Mouse (Mus musculus): ENCODE results near the gene Faap100. TPM values are rescaled to one million over a fixed set of nuclear protein-coding genes. Genes with fewer than 3 reads are reported as not detected.

Faap100 gene
- polyA plus RNA-seq, 1 experiment from 2014 or later, result 32.3 TPM

DNA sequence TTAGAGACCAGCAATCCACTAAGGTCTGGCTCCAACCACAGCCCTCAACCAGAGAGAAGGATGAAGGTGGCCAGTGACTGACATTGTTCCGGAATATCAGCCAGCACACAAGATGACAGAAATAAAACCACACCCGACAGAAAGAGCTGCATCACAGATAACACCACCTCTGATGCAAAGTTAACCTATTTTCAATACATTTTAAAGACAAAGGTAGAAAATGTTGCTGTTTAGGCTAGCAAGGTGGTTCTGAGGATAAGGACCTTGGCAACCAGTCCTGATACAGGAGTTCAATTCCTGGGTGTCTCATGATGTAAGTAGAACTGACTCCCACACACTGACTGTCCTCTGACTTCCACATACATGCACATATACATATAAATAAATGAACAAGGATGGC is 20.8 kb upstream of the Faap100 start:
- H3K4me3 ChIP-seq, result no peak overlapping the region
- peaks cover 76% of the 10 kb centered on the region for H3K36me3 ChIP-seq
- no peak overlapping the region for H3K9ac ChIP-seq
- 80% methylated on average over 2 of the region's 2 CpGs for WGBS
- ATAC-seq (ENCODE audit: insufficient number of reproducible peaks, low FRiP score), result no peak
- H3K4me1 ChIP-seq (replicated peaks), result no peaks in the 10 kb centered on the region
- no peaks in the 10 kb centered on the region for H3K9me3 ChIP-seq (replicated peaks)
- H3K27ac ChIP-seq (ENCODE audit: poor library complexity, severe bottlenecking), result no peak overlapping the region
- H3K27me3 ChIP-seq (replicated peaks), result no peaks in the 10 kb centered on the region
- no peak overlapping the region for H3K4me2 ChIP-seq

DNA sequence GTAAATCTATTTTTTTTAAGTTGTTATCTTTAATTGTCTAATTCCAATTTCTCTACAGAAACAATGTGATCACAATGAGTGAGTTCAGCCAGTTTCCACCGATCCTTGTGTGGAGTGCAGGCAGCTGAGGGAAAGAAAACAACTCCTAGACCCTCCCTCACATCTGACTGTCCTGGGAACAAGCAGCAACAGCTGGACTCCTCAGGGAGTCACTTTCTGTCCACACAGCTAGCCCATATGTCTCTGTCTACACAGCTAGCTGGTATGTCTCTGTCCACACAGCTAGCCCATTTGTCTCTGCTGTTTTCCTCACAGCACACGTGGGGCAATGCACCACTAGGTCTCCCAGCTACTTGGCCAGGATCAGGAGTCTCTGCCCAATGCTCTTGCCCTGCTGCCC is 19.0 kb upstream of the Faap100 start:
- Histone ChIP-seq H3K27ac (ENCODE audit: poor library complexity, severe bottlenecking) (no peak overlapping the region), H3K4me1 (replicated peaks) (no peaks in the 10 kb centered on the region), H3K27me3 (replicated peaks) (no peaks in the 10 kb centered on the region), H3K36me3 (peaks cover 77% of the 10 kb centered on the region), H3K4me3 (no peak overlapping the region), H3K9me3 (replicated peaks) (no peaks in the 10 kb centered on the region), H3K9ac (no peak overlapping the region), H3K4me2 (no peak overlapping the region)
- WGBS, result 86% methylated on average over 2 of the region's 2 CpGs
- ATAC-seq (ENCODE audit: insufficient number of reproducible peaks, low FRiP score), result no peak

DNA sequence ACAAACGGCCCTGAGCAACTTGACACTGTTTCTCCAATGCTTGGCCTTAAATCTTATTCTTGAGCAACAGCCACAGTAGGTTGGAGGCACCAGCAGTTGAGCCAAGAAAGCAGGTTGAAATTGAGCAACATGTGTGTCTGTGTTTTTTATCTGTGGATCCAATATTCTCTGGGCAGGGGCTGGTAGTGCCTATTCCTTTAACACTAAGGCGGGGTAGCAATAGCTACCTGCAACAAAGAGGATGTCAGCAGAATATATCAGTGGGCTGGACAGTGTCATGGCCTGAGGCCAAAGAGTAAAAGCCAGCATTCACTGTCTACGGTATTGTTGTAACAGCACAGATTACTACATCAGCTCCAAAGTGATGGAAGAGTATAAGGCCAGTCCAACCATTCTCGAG is 17.1 kb upstream of the Faap100 start:
- Histone ChIP-seq H3K4me2 (no peak overlapping the region), H3K27me3 (replicated peaks) (no peaks in the 10 kb centered on the region), H3K36me3 (peaks cover 70% of the 10 kb centered on the region), H3K4me1 (replicated peaks) (no peaks in the 10 kb centered on the region), H3K9me3 (replicated peaks) (no peaks in the 10 kb centered on the region), H3K9ac (no peak overlapping the region), H3K27ac (ENCODE audit: poor library complexity, severe bottlenecking) (no peak overlapping the region), H3K4me3 (no peak overlapping the region)
- 80% methylated on average over 4 of the region's 4 CpGs for WGBS
- no peak for ATAC-seq (ENCODE audit: insufficient number of reproducible peaks, low FRiP score)

DNA sequence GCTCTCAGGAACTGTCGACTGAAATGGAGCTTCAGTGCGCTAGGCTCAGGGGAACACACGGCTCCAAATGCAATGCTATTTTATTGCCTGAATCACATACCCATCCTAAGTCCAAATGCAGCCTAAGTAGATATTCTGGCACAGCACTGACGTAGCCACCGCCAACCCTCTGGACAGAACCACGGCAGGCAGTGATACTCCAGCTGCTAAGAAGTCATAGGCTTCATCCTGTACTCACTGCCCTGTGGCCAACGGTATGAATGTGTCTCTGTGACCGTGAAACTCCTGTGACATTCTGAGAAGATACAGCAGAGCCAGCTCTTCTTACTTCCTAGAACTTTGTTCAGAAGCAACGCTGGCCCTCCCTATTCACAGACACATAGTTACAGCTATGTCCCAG is 10.0 kb upstream of the Faap100 start:
- Histone ChIP-seq H3K9ac (no peak overlapping the region), H3K4me1 (replicated peaks) (peaks cover 40% of the 10 kb centered on the region), H3K4me3 (no peak overlapping the region), H3K4me2 (no peak overlapping the region), H3K27ac (ENCODE audit: poor library complexity, severe bottlenecking) (peak overlapping the region; percentile 68), H3K9me3 (replicated peaks) (no peaks in the 10 kb centered on the region), H3K36me3 (peaks cover 65% of the 10 kb centered on the region), H3K27me3 (replicated peaks) (no peaks in the 10 kb centered on the region)
- no peak for ATAC-seq (ENCODE audit: insufficient number of reproducible peaks, low FRiP score)
- whole genome bisulfite sequencing, result 86% methylated on average over 9 of the region's 9 CpGs

DNA sequence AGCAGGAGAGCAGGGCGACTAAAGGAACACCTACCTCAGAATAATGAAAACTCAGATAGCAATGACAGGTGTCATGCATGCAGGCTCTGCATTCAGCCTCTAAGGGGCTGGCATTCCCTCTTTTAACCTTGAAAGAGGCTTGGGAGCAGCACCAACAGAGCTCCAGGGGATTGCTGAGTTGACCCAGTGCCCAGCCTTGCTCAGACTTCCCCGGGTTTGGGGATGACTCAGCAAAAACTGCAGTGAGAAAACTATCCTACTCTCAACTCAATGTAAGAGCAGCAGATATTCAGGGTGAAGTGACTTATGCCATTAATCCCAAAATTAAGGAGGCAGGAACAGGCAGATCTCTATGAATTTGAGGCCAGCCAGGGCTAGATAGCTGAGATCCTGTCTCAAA is 8.6 kb upstream of the Faap100 start:
- WGBS, result 50% methylated on average over 2 of the region's 2 CpGs
- H3K9me3 ChIP-seq (replicated peaks), result no peaks in the 10 kb centered on the region
- H3K27me3 ChIP-seq (replicated peaks), result no peaks in the 10 kb centered on the region
- peaks cover 65% of the 10 kb centered on the region for H3K36me3 ChIP-seq
- no peak for ATAC-seq (ENCODE audit: insufficient number of reproducible peaks, low FRiP score)
- no peak overlapping the region for H3K4me2 ChIP-seq
- no peak overlapping the region for H3K9ac ChIP-seq
- peaks cover 49% of the 10 kb centered on the region for H3K4me1 ChIP-seq (replicated peaks)
- no peak overlapping the region for H3K4me3 ChIP-seq
- H3K27ac ChIP-seq (ENCODE audit: poor library complexity, severe bottlenecking), result peak overlapping the region; percentile 98

DNA sequence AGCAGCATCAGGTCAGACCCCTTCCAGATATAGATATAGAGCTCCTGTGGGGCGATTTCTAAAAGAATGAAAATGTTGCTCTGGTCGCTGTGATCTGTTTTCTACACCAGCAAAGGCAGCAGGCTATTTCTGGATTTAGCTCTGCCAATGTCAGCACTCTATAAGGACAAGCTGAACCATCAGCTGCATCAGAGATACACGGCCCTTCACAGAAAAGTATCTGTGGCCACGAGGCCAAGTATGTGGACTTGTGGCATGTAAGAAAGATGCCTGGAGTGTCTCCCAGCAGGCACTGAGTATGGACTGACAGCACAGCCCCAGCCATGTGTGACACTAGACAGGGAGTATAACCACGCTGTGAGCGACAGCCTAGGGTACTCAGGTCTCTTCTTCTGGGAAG is 8.1 kb upstream of the Faap100 start:
- H3K27me3 ChIP-seq (replicated peaks), result no peaks in the 10 kb centered on the region
- no peak overlapping the region for H3K9ac ChIP-seq
- peaks cover 66% of the 10 kb centered on the region for H3K36me3 ChIP-seq
- peak; percentile 51; the same call in 1 of the 2 replicates for ATAC-seq (ENCODE audit: insufficient number of reproducible peaks, low FRiP score)
- H3K4me1 ChIP-seq (replicated peaks), result peaks cover 54% of the 10 kb centered on the region
- 53% methylated on average over 6 of the region's 6 CpGs for WGBS
- H3K9me3 ChIP-seq (replicated peaks), result no peaks in the 10 kb centered on the region
- H3K27ac ChIP-seq (ENCODE audit: poor library complexity, severe bottlenecking), result peak overlapping the region; percentile 98
- peak overlapping the region; percentile 29; the same call in 1 of the 2 replicates for H3K4me2 ChIP-seq
- no peak overlapping the region for H3K4me3 ChIP-seq

DNA sequence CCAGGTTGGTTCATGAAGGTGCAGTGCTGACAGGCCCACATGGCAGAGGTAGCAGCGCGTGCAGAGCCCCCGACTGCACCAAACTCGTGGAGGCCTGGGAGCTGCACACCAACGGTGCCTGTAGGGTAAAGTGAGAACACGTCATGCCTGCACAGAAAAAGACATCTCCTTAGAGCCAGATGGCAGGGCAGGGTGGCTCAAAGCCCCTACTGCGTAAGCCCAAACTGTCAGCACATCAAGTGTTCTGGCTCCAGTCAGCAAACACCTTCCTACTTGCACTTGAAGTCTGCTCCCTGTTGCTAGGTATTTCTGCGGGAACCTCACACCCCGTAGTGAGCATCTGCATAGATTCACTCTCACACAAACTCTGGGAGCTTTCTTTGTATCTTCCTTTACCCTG is 3.9 kb upstream of the Faap100 start:
- no peaks in the 10 kb centered on the region for H3K27me3 ChIP-seq (replicated peaks)
- no peak overlapping the region for H3K4me2 ChIP-seq
- peaks cover 67% of the 10 kb centered on the region for H3K4me1 ChIP-seq (replicated peaks)
- peaks cover 63% of the 10 kb centered on the region for H3K36me3 ChIP-seq
- H3K4me3 ChIP-seq, result no peak overlapping the region
- peak overlapping the region; percentile 44; the same call in 1 of the 2 replicates for H3K9ac ChIP-seq
- WGBS, result 56% methylated on average over 9 of the region's 9 CpGs
- H3K9me3 ChIP-seq (replicated peaks), result no peaks in the 10 kb centered on the region
- H3K27ac ChIP-seq (ENCODE audit: poor library complexity, severe bottlenecking), result peak overlapping the region; percentile 93
- ATAC-seq (ENCODE audit: insufficient number of reproducible peaks, low FRiP score), result 0 out of 2 replicates have a peak, but pooled peaks have one; percentile 14

DNA sequence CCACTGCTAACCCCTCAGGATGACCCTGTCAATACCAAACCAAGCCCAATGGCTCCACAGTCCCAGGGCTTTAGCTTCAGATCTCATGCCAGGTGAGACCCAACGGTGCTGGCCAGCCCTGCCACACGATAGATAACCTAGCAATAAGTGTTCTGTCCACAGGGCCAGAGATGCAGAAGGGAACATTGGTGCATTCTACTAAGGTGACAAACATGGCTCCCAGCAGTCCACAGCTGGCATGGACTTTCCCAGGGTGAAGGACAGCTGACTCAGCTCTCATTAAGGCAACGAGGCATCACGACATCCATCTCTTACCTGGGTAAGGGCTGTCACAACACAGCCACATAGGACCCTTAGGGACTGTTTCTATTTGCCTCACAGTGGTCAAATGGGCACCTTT is 2.6 kb upstream of the Faap100 start:
- Histone ChIP-seq H3K4me2 (no peak overlapping the region), H3K27ac (ENCODE audit: poor library complexity, severe bottlenecking) (peak overlapping the region; percentile 93; the same call in 1 of the 2 replicates), H3K9ac (no peak overlapping the region; the same call in 1 of the 2 replicates), H3K9me3 (replicated peaks) (no peaks in the 10 kb centered on the region), H3K4me1 (replicated peaks) (peaks cover 66% of the 10 kb centered on the region), H3K36me3 (peaks cover 75% of the 10 kb centered on the region), H3K27me3 (replicated peaks) (no peaks in the 10 kb centered on the region), H3K4me3 (no peak overlapping the region)
- no peak for ATAC-seq (ENCODE audit: insufficient number of reproducible peaks, low FRiP score)
- WGBS, result 86% methylated on average over 4 of the region's 4 CpGs

DNA sequence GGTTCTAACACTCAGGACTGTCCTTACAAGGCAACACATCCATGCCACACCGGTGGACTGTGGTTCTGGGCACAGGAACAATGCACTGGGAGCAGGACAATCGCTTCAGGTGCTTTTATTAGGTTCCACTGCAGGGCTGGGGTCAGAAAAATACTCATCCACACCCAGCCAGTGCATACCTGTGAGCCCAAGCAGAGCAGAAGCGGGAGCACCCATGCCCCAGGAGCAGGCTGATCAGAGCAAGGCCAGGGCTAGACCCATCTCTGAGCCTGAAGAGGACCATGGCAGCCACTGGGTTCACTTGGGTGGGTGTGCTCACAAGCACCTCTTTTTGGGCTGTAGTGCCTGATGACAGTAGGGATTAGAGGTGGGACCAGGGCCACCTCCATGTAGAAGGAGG is 1.7 kb upstream of the Faap100 start:
- Histone ChIP-seq H3K27ac (ENCODE audit: poor library complexity, severe bottlenecking) (no peak overlapping the region), H3K4me1 (replicated peaks) (peaks cover 58% of the 10 kb centered on the region), H3K4me2 (no peak overlapping the region), H3K27me3 (replicated peaks) (no peaks in the 10 kb centered on the region), H3K4me3 (no peak overlapping the region), H3K9ac (no peak overlapping the region), H3K9me3 (replicated peaks) (no peaks in the 10 kb centered on the region), H3K36me3 (peaks cover 76% of the 10 kb centered on the region)
- no peak for ATAC-seq (ENCODE audit: insufficient number of reproducible peaks, low FRiP score)
- 92% methylated on average over 3 of the region's 3 CpGs for WGBS

DNA sequence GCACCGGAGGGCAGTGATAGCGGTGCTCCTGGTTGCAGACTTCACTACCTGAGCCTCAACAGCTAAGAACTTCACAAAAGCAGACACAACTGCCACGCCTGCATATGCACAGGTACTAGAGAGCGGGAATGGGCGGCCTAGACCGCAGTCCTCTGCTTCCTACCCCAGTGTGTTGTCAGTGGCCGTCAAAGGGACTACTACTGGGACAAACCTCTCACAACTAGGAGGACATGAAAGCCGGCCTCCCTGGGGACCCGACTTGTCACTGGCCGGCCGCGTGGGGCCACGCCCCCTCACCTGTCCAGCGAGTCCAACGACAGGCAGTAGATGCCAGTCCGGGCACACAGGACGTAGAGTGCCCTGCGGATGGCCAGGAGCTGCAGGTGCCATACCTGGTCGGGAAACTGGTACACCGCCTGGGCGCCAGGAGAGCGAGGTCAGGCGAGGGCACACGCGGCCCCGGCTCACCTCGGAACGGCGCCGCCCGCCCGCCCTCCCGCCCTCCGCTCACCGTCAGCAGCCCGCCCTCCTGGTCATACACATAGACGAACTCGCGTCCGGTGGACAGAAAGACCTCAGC is 443 bp downstream of the Faap100 start:
- peak overlapping the region; percentile 93 for H3K4me2 ChIP-seq
- WGBS, result 2% methylated on average over 40 of the region's 40 CpGs
- peak; percentile 40 for ATAC-seq (ENCODE audit: insufficient number of reproducible peaks, low FRiP score)

DNA sequence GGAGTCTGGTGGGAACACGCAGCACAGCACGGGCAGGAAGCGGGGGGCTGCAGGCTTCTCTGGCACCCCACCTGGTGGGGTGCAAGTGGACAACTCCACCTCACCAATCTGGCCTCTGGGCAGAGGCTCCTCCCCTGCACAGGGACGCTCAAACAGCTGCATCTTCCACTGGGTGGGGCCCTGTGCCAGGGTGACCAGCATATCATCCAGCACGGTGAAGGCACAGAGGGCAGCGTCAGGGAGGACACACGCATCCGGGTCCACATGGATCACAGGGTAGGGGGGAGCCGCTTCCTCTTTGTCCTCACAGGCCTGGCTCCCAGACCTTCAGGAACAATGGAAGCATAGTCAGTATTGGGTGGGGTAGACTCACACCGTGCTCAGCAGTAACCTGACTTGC is 1.2 kb downstream of the Faap100 start:
- no peaks in the 10 kb centered on the region for H3K9me3 ChIP-seq (replicated peaks)
- ATAC-seq (ENCODE audit: insufficient number of reproducible peaks, low FRiP score), result no peak
- H3K36me3 ChIP-seq, result peaks cover 76% of the 10 kb centered on the region
- no peak overlapping the region for H3K27ac ChIP-seq (ENCODE audit: poor library complexity, severe bottlenecking)
- H3K4me3 ChIP-seq, result peak overlapping the region; percentile 90
- H3K9ac ChIP-seq, result peak overlapping the region; percentile 90
- no peaks in the 10 kb centered on the region for H3K27me3 ChIP-seq (replicated peaks)
- peaks cover 39% of the 10 kb centered on the region for H3K4me1 ChIP-seq (replicated peaks)
- peak overlapping the region; percentile 93 for H3K4me2 ChIP-seq
- WGBS, result 75% methylated on average over 10 of the region's 10 CpGs

More for the DNA sequence above, 443 bp downstream of the Faap100 start:
- Histone ChIP-seq H3K9ac (peak overlapping the region; percentile 90), H3K36me3 (peaks cover 76% of the 10 kb centered on the region), H3K4me3 (peak overlapping the region; percentile 90), H3K27ac (ENCODE audit: poor library complexity, severe bottlenecking) (peak overlapping the region; percentile 24; the same call in 1 of the 2 replicates), H3K9me3 (replicated peaks) (no peaks in the 10 kb centered on the region), H3K27me3 (replicated peaks) (no peaks in the 10 kb centered on the region), H3K4me1 (replicated peaks) (peaks cover 44% of the 10 kb centered on the region)
